Mouse (Mus musculus): ENCODE measurements at regions not wholly inside any gene's neighbourhood (a gene's known extent, or its start where the extent isn't known, plus 50 kb on each side); places are given as distances from the start of the nearest gene placed in this dataset.

GRCm38 (mm10) chr4:88938712-88939032 is 58.7 kb upstream of the Ifne start:
- TF ChIP-seq CTCF (IDR thresholded peaks at IDR 0.05; ENCODE audit: low read depth) (no peak), EP300 (IDR thresholded peaks at IDR 0.05; ENCODE audit: low read depth) (no peak)
